Mouse (Mus musculus) CH12.LX (cell line): Measurements from ENCODE around the gene Atl1. TPM values are rescaled to one million over a fixed set of nuclear protein-coding genes. Genes with fewer than 3 reads are reported as not detected.

Experiments
- DNase-seq: peaks from one replicate; pipeline ENCODE4 v3.0.0-alpha.2; 2013; ENCODE audit errors: extremely low read depth
- H3K27ac ChIP-seq: 2 replicates; pipeline ENCODE4 v1.5.1; 2012; ENCODE audit warnings: low read depth, mild to moderate bottlenecking, control low read depth, moderate library complexity; ENCODE audit not compliant: insufficient read depth
- H3K27me3 ChIP-seq: replicated peaks from 2 replicates; pipeline ENCODE3; 2012; ENCODE audit warnings: inconsistent platforms
- H3K36me3 ChIP-seq, 2 experiments: replicated peaks in 1 of 2; 2 replicates each; pipeline versions ENCODE3 to v1.6.1; 2012; ENCODE audit warnings: inconsistent platforms in 1 of 2, low read length in 1 of 2, mild to moderate bottlenecking in 1 of 2, mixed read lengths in 1 of 2, moderate library complexity in 1 of 2; ENCODE audit not compliant: control insufficient read depth in 1 of 2, insufficient read depth in 1 of 2
- H3K4me1 ChIP-seq, 2 experiments: 2 replicates each; pipeline ENCODE4 v1.6.1; 2012; ENCODE audit warnings: inconsistent platforms in 1 of 2, moderate library complexity in 1 of 2; ENCODE audit not compliant: insufficient read depth in 2 of 2, control insufficient read depth in 1 of 2
- H3K4me2 ChIP-seq: 2 replicates; pipeline ENCODE4 v1.6.1; 2012; ENCODE audit warnings: low read depth, mild to moderate bottlenecking, control low read depth; ENCODE audit not compliant: poor library complexity, insufficient read depth, severe bottlenecking
- H3K4me3 ChIP-seq, 3 experiments: fragments of 150-350 bp in 1 of 3; sonication (generic) in 1 of 3; replicated peaks in 1 of 3; 2 replicates each; pipeline versions ENCODE3 to v1.5.1; 2011 to 2012; ENCODE audit warnings: low read depth in 2 of 3, low read length in 2 of 3, mild to moderate bottlenecking in 2 of 3, moderate library complexity in 2 of 3, control low read depth in 1 of 3, improper control_type of control experiment in 1 of 3, inconsistent platforms in 1 of 3, mixed read lengths in 1 of 3; ENCODE audit not compliant: poor library complexity in 1 of 3
- H3K79me2 ChIP-seq: replicated peaks from 2 replicates; pipeline ENCODE4 v1.6.1; 2012; ENCODE audit warnings: mild to moderate bottlenecking, moderate library complexity; ENCODE audit not compliant: control insufficient read depth, poor library complexity, insufficient read depth, severe bottlenecking; ENCODE audit errors: extremely low read depth
- H3K9ac ChIP-seq: 2 replicates; pipeline ENCODE4 v1.6.1; 2012; ENCODE audit warnings: low read depth, mild to moderate bottlenecking, control low read depth, moderate library complexity; ENCODE audit not compliant: insufficient read depth
- H3K9me3 ChIP-seq: replicated peaks from 2 replicates; pipeline ENCODE3; 2012; ENCODE audit warnings: low read length, inconsistent platforms, mixed read lengths
- E2F4 ChIP-seq: IDR thresholded peaks from 2 replicates; pipeline ENCODE4 v1.6.1; 2011; ENCODE audit warnings: low read depth, low read length, improper control_type of control experiment; ENCODE audit not compliant: insufficient replicate concordance
- JUN ChIP-seq: IDR thresholded peaks from 2 replicates; pipeline ENCODE4 v1.6.1; 2011; ENCODE audit warnings: low read depth, mild to moderate bottlenecking, low read length, improper control_type of control experiment, moderate library complexity; ENCODE audit not compliant: insufficient read depth
- JUND ChIP-seq: conservative IDR thresholded peaks from 2 replicates; pipeline ENCODE4 v1.6.1; 2011; ENCODE audit warnings: low read depth, low read length, improper control_type of control experiment
- MAFK ChIP-seq: IDR thresholded peaks from 2 replicates; pipeline ENCODE4 v1.6.1; 2011; ENCODE audit warnings: low read length, improper control_type of control experiment; ENCODE audit not compliant: insufficient replicate concordance
- MAX ChIP-seq: IDR thresholded peaks from 2 replicates; pipeline ENCODE4 v1.6.1; 2011; ENCODE audit warnings: low read length, improper control_type of control experiment
- NRF1 ChIP-seq: IDR thresholded peaks from 2 replicates; pipeline ENCODE4 v1.6.1; 2014; ENCODE audit warnings: low read depth, mild to moderate bottlenecking, inconsistent platforms, low read length, improper control_type of control experiment, moderate library complexity
- USF2 ChIP-seq: conservative IDR thresholded peaks from 2 replicates; pipeline ENCODE4 v1.6.1; 2011; ENCODE audit warnings: low read depth, low read length, improper control_type of control experiment
- ZNF384 ChIP-seq: IDR thresholded peaks from 2 replicates; pipeline ENCODE4 v1.6.1; 2012; ENCODE audit warnings: low read depth, low read length, improper control_type of control experiment, inconsistent platforms
- dilution Hi-C: fragments of 300-500 bp; cut with MboI; formaldehyde crosslinking; loops from 2 replicates; pipeline ENCODE4 v1.14.3; 2020; ENCODE audit warnings: low sequenced_read_pairs; ENCODE audit not compliant: extremely low pct_unique_long_range_greater_than_20kb, extremely low pct_ligation_motif_present
- in situ Hi-C: fragments of 300-500 bp; cut with MboI; formaldehyde crosslinking; loops from 3 replicates; pipeline ENCODE4 v1.14.3; 2019; ENCODE audit warnings: low sequenced_read_pairs, low pct_ligation_motif_present, low pct_unique_long_range_greater_than_20kb, mixed read lengths
- polyA plus RNA-seq: library from polyadenylated mRNA; unstranded; fragments of >175 nt; gene quantifications from 2 replicates; pipeline ENCODE4 v1.2.1, GENCODE M21; 2012; ENCODE audit warnings: low read depth; ENCODE audit not compliant: insufficient read length
- total RNA-seq, 2 experiments: library from RNA; depleted of rRNA; stranded (reverse); fragments of 300-350 nt in 1 of 2; fragments of >200 nt in 1 of 2; gene quantifications; 2 replicates each; pipeline ENCODE4 v1.2.3; 2012 to 2014

The Atl1 gene
- total and polyA plus RNA-seq, 3 experiments: 0.51 to 0.74 (median 0.64) TPM

- TF ChIP-seq E2F4 (no peak), MAX (no peak), JUN (no peak), MAFK (no peak), NRF1 (no peak), USF2 (no peak), ZNF384 (no peak), JUND (no peak)
- Histone ChIP-seq H3K79me2 (no peaks in the 10 kb centered on the region), H3K27ac (no peak overlapping the region), H3K9ac (no peak overlapping the region), H3K36me3 (peaks cover 36 to 83% of the 10 kb centered on the region in 2 experiments), H3K4me3 (no peak overlapping the region), H3K4me2 (no peak overlapping the region), H3K9me3 (peaks cover 4% of the 10 kb centered on the region), H3K4me1 (no peaks in the 10 kb centered on the region), H3K27me3 (no peaks in the 10 kb centered on the region)
- dilution Hi-C loops (no loop called here), in situ Hi-C loops (no loop called here)
- DNase-seq: no peak
These were observed 123.5 kb downstream of the Atl1 start for GRCm38 (mm10) chr12:70015936-70016335.

Other genes starting within 250 kb of the Atl1 start
- 7.1 and 9.6 TPM in 2 replicates for gene Sos2, start 210.8 kb upstream of the Atl1 start, total RNA-seq (2012; rRNA removed)
- gene Sos2, start 210.8 kb upstream of the Atl1 start, total RNA-seq (2014; rRNA removed): 9.2 and 10.3 TPM in 2 replicates
- 7.2 and 7.9 TPM in 2 replicates for gene Sos2, start 210.8 kb upstream of the Atl1 start, polyA plus RNA-seq
- gene L2hgdh, start 167.7 kb upstream of the Atl1 start, total RNA-seq (2012; rRNA removed): 12.1 and 13.6 TPM in 2 replicates
- 24.3 and 26.6 TPM in 2 replicates for gene L2hgdh, start 167.7 kb upstream of the Atl1 start, total RNA-seq (2014; rRNA removed)
- gene L2hgdh, start 167.7 kb upstream of the Atl1 start, polyA plus RNA-seq: 15.4 and 20.2 TPM in 2 replicates
- 8.3 and 11.4 TPM in 2 replicates for gene Atp5s, start 167.7 kb upstream of the Atl1 start, total RNA-seq (2012; rRNA removed)
- gene Atp5s, start 167.7 kb upstream of the Atl1 start, total RNA-seq (2014; rRNA removed): 12.0 and 15.8 TPM in 2 replicates
- gene Atp5s, start 167.7 kb upstream of the Atl1 start, polyA plus RNA-seq: 8.4 and 10.2 TPM in 2 replicates
- gene Cdkl1, start 101.3 kb upstream of the Atl1 start, total RNA-seq (2012; rRNA removed): not detected in 2 replicates
- gene Cdkl1, start 101.3 kb upstream of the Atl1 start, total RNA-seq (2014; rRNA removed): 0.14 TPM in 1 of 2 replicates, not detected in the other
- gene Cdkl1, start 101.3 kb upstream of the Atl1 start, polyA plus RNA-seq: 0.31 TPM in 1 of 2 replicates, not detected in the other
- 7.8 and 9.6 TPM in 2 replicates for gene Map4k5, start 586 bp downstream of the Atl1 start, total RNA-seq (2012; rRNA removed)
- gene Map4k5, start 586 bp downstream of the Atl1 start, total RNA-seq (2014; rRNA removed): 12.5 and 14.0 TPM in 2 replicates
- 12.5 and 13.5 TPM in 2 replicates for gene Map4k5, start 586 bp downstream of the Atl1 start, polyA plus RNA-seq
- gene Sav1, start 94.4 kb downstream of the Atl1 start, total RNA-seq (2012; rRNA removed): 13.3 and 13.7 TPM in 2 replicates
- gene Sav1, start 94.4 kb downstream of the Atl1 start, total RNA-seq (2014; rRNA removed): 26.2 and 28.1 TPM in 2 replicates
- 31.7 and 34.4 TPM in 2 replicates for gene Sav1, start 94.4 kb downstream of the Atl1 start, polyA plus RNA-seq
- gene Nin, start 221.1 kb downstream of the Atl1 start, total RNA-seq (2012; rRNA removed): 29.0 and 33.5 TPM in 2 replicates
- gene Nin, start 221.1 kb downstream of the Atl1 start, total RNA-seq (2014; rRNA removed): 34.1 and 37.2 TPM in 2 replicates
- gene Nin, start 221.1 kb downstream of the Atl1 start, polyA plus RNA-seq: 41.8 and 51.7 TPM in 2 replicates